Mouse (Mus musculus) embryo, embryonic 11 days (tissue): Measurements from ENCODE around the gene Psma4.
A peak's percentile ranks its signal among the peaks of the same experiment; 100 is the strongest.
"Not testable (repeated sequence)": the region's sequence is repeated elsewhere in the genome, so short reads cannot be mapped to it uniquely, and the experiment has no call there.

Source experiments
- DNase-seq: peaks from one replicate; pipeline ENCODE4 v3.0.0-alpha.2; 2015

The Psma4 gene

GRCm38 (mm10) chr9:54950575-54951321, at the start of gene Psma4, which contains the start of gene AY074887:
TSS of gene Psma4 (plus strand) at chr9:54950790.
TSS of gene AY074887 (minus strand) at chr9:54950998.
- DNase-seq = peak; percentile 95

GRCm38 (mm10) chr9:54909446-54909845, 41.1 kb upstream of the Psma4 start:
- no peak for DNase-seq

- DNase-seq = no peak
These were observed 35.0 kb upstream of the Psma4 start for GRCm38 (mm10) chr9:54915576-54915975.

- no peak for DNase-seq
These were observed 34.2 kb upstream of the Psma4 start for GRCm38 (mm10) chr9:54916401-54916800.

GRCm38 (mm10) chr9:54917010-54917677, 33.4 kb upstream of the Psma4 start, which contains the start of gene Hykk:
TSS of gene Hykk (plus strand) at chr9:54917283.
- DNase-seq = peak; percentile 93

- DNase-seq = no peak
These were observed 32.4 kb upstream of the Psma4 start for GRCm38 (mm10) chr9:54918191-54918590.

- no peak for DNase-seq
These were observed 31.8 kb upstream of the Psma4 start for GRCm38 (mm10) chr9:54918781-54919180.

GRCm38 (mm10) chr9:54919946-54920345, 30.6 kb upstream of the Psma4 start:
- DNase-seq = no peak

GRCm38 (mm10) chr9:54930741-54931140, 19.8 kb upstream of the Psma4 start:
- no peak for DNase-seq

GRCm38 (mm10) chr9:54931765-54932164, 18.8 kb upstream of the Psma4 start:
- DNase-seq = no peak

GRCm38 (mm10) chr9:54932379-54932778, 18.2 kb upstream of the Psma4 start:
- DNase-seq = no peak

- DNase-seq = no peak
These were observed 8.5 kb upstream of the Psma4 start for GRCm38 (mm10) chr9:54942071-54942470.

GRCm38 (mm10) chr9:54944467-54944866, 6.1 kb upstream of the Psma4 start:
- DNase-seq = no peak

- DNase-seq = no peak
These were observed 4.3 kb upstream of the Psma4 start for GRCm38 (mm10) chr9:54946256-54946655.

- no peak for DNase-seq
These were observed 1.1 kb upstream of the Psma4 start for GRCm38 (mm10) chr9:54949465-54949864.

GRCm38 (mm10) chr9:54950162-54950561, 428 bp upstream of the Psma4 start:
- DNase-seq = not testable (repeated sequence)

GRCm38 (mm10) chr9:54961059-54961458, 10.5 kb downstream of the Psma4 start:
- DNase-seq = no peak

GRCm38 (mm10) chr9:54963669-54964068, 13.1 kb downstream of the Psma4 start:
- no peak for DNase-seq

GRCm38 (mm10) chr9:54969972-54970637, 19.5 kb downstream of the Psma4 start:
- DNase-seq = no peak

GRCm38 (mm10) chr9:54980674-54981073, 30.1 kb downstream of the Psma4 start, which contains the start of gene Chrna5:
TSS of gene Chrna5 (plus strand) at chr9:54980880.
- DNase-seq = no peak

- peak; percentile 82 for DNase-seq
These were observed 31.0 kb downstream of the Psma4 start for GRCm38 (mm10) chr9:54981291-54982191.

GRCm38 (mm10) chr9:54982401-54982800, 31.8 kb downstream of the Psma4 start:
- peak; percentile 15 for DNase-seq
